Mouse (Mus musculus) natural killer cell, adult 2 months (primary cell): ENCODE measurements around the gene Plpp2.

ENCODE experiments used
- DNase-seq, 2 experiments: peaks; one replicate each; pipeline ENCODE4 v3.0.0; 2022; ENCODE audit warnings: low spot score in 2 of 2

Gene Plpp2

GRCm38 (mm10) chr10:79530241-79530640, 3.4 kb downstream of the Plpp2 start:
- no peak for DNase-seq

- DNase-seq, result no peak
Observed at GRCm38 (mm10) chr10:79528081-79528480, 5.5 kb downstream of the Plpp2 start.

- no peak for DNase-seq
Observed at GRCm38 (mm10) chr10:79527453-79527845, 6.1 kb downstream of the Plpp2 start.

- no peak for DNase-seq
Observed at GRCm38 (mm10) chr10:79526661-79527452, 6.7 kb downstream of the Plpp2 start.

GRCm38 (mm10) chr10:79525456-79526325, 7.9 kb downstream of the Plpp2 start:
- DNase-seq, result no peak

GRCm38 (mm10) chr10:79524433-79524832, 9.2 kb downstream of the Plpp2 start:
- DNase-seq, result no peak

- no peak for DNase-seq
Observed at GRCm38 (mm10) chr10:79506709-79507108, 26.9 kb downstream of the Plpp2 start.

GRCm38 (mm10) chr10:79502830-79503644, 30.6 kb downstream of the Plpp2 start:
- no peak for DNase-seq

GRCm38 (mm10) chr10:79496701-79497288, 36.8 kb downstream of the Plpp2 start:
- DNase-seq, result no peak

GRCm38 (mm10) chr10:79495886-79496285, 37.7 kb downstream of the Plpp2 start:
- DNase-seq, result no peak
